Mouse (Mus musculus) urinary bladder, adult 2 months (tissue): ENCODE results near the gene Apoh. TPM values are rescaled to one million over a fixed set of nuclear protein-coding genes. Genes with fewer than 3 reads are reported as not detected.

Experiments
- DNase-seq: peaks from one replicate; pipeline ENCODE4 v3.0.0; 2022; ENCODE audit warnings: low spot score
- polyA plus RNA-seq: library from polyadenylated mRNA; depleted of rRNA; stranded (reverse); fragments of >200 nt; gene quantifications from 2 replicates; pipeline ENCODE4 v1.2.3, GENCODE M21; 2012; rRNA removed

Gene Apoh
- polyA plus RNA-seq, 1 experiment = 0.17 TPM

DNA sequence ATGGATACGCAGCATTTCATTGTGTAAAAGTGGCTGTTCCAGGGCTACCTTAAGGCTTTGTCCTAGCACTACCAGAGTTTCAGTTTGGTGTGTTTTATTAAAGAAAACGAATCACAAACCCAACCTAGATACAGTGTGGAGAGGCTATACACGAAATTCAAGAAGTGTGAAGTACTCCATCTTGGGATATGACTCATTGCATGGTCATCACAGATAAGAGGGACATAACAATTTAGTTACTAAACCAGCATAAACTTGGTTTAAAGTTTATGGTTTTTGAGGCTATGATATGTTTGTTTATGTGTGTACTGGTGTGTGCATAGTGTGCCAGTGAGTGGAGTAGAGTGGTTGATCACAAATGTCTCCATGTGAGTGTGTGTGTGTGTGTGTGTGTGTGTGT lies 116.4 kb downstream of the Apoh start:
- DNase-seq = no peak

Other genes starting within 250 kb of the Apoh start
- gene Prkca, start 574 bp downstream of the Apoh start, polyA plus RNA-seq = 16.4 and 20.6 TPM in 2 replicates
- gene Cep112, start 81.8 kb downstream of the Apoh start, polyA plus RNA-seq = 2.9 and 4.0 TPM in 2 replicates